Comparison of ENCODE assay signal across 13 mouse cellular contexts in genomic region chr4:137306577-137306888, GRCm38 (mm10). TPM values are rescaled to one million over a fixed set of nuclear protein-coding genes. Genes with fewer than 3 reads are reported as not detected.
DNase-seq lines count a peak whose midpoint lies in the region; ATAC-seq lines count a peak whose summit lies in the region.
"Had no signal": no experiment of that assay in that cellular context is flagged by ENCODE, and none has a peak within 500 bp of the region (broad histone marks: within the 10 kb centered on the region; RNA-seq: fewer than 3 reads in every experiment).

No protein-coding gene starts in this region.

- no peak overlapping the region for H3K4me3 ChIP-seq in kidney, embryonic 14.5 days (ENCODE audit: low read length)
- H3K4me3 ChIP-seq in embryonic facial prominence, embryonic 14.5 days (ENCODE audit: low read depth, low read length): no peak overlapping the region
- no peak overlapping the region for H3K4me3 ChIP-seq in hindbrain, embryonic 16.5 days (ENCODE audit: low read length)
- no peak overlapping the region for H3K4me3 ChIP-seq in neural tube, embryonic 15.5 days (replicated peaks)
- H3K4me3 ChIP-seq: midbrain, embryonic 12.5 days had no signal

- no peak for DNase-seq in kidney, postnatal 25 days
- no peak for DNase-seq in embryonic facial prominence, embryonic 14.5 days (ENCODE audit: low spot score)
- no peak for DNase-seq in thymus, postnatal 0 days (ENCODE audit: low spot score)
- no peak for DNase-seq in yolk sac, embryonic 10.5 days (ENCODE audit: low spot score)
- DNase-seq: adrenal gland, postnatal 36 days; gastrocnemius, postnatal 14 days; spleen, adult 18-20 months had no signal

- no peaks in the 10 kb centered on the region for H3K9me3 ChIP-seq in kidney, embryonic 14.5 days (ENCODE audit: control insufficient read depth, low read length)
- H3K9me3 ChIP-seq in embryonic facial prominence, embryonic 14.5 days (ENCODE audit: control insufficient read depth, low read length): no peaks in the 10 kb centered on the region
- H3K9me3 ChIP-seq in hindbrain, embryonic 16.5 days (ENCODE audit: control insufficient read depth, low read length): no peaks in the 10 kb centered on the region
- H3K9me3 ChIP-seq in neural tube, embryonic 15.5 days (replicated peaks): no peaks in the 10 kb centered on the region
- H3K9me3 ChIP-seq: midbrain, embryonic 12.5 days had no signal

- no peaks in the 10 kb centered on the region for H3K27me3 ChIP-seq in kidney, embryonic 14.5 days (ENCODE audit: control insufficient read depth, insufficient read depth, low read length)
- no peaks in the 10 kb centered on the region for H3K27me3 ChIP-seq in embryonic facial prominence, embryonic 14.5 days (replicated peaks; ENCODE audit: control insufficient read depth, insufficient read depth, low read length)
- no peaks in the 10 kb centered on the region for H3K27me3 ChIP-seq in hindbrain, embryonic 16.5 days (replicated peaks; ENCODE audit: control insufficient read depth, insufficient read depth, low read length)
- no peaks in the 10 kb centered on the region for H3K27me3 ChIP-seq in neural tube, embryonic 15.5 days (replicated peaks)
- H3K27me3 ChIP-seq: midbrain, embryonic 12.5 days had no signal

- H3K4me2 ChIP-seq in kidney, embryonic 14.5 days (replicated peaks; ENCODE audit: low read depth, low read length): no peak overlapping the region
- no peak overlapping the region for H3K4me2 ChIP-seq in embryonic facial prominence, embryonic 14.5 days (ENCODE audit: low read depth, low read length)
- no peak overlapping the region for H3K4me2 ChIP-seq in hindbrain, embryonic 16.5 days (ENCODE audit: low read length)
- H3K4me2 ChIP-seq in neural tube, embryonic 15.5 days: no peak overlapping the region
- H3K4me2 ChIP-seq: midbrain, embryonic 12.5 days had no signal

- H3K9ac ChIP-seq in kidney, embryonic 14.5 days (ENCODE audit: low read depth, low read length): no peak overlapping the region
- 0 out of 2 replicates have a peak overlapping the region, but pooled peaks have one; percentile 16 for H3K9ac ChIP-seq in embryonic facial prominence, embryonic 14.5 days (ENCODE audit: low read depth, low read length)
- peak overlapping the region; percentile 19; the same call in 1 of the 2 replicates for H3K9ac ChIP-seq in hindbrain, embryonic 16.5 days (ENCODE audit: low read depth, low read length)
- no peak overlapping the region for H3K9ac ChIP-seq in neural tube, embryonic 15.5 days (replicated peaks)
- H3K9ac ChIP-seq: liver, embryonic 14.5 days; midbrain, embryonic 12.5 days had no signal

- WGBS in kidney, embryonic 14.5 days: 26% methylated on average over 8 of the region's 8 CpGs
- WGBS in embryonic facial prominence, embryonic 14.5 days: 62% methylated on average over 8 of the region's 8 CpGs
- WGBS in hindbrain, embryonic 16.5 days: 39% methylated on average over 8 of the region's 8 CpGs
- 18% methylated on average over 8 of the region's 8 CpGs for WGBS in neural tube, embryonic 15.5 days

- no peaks in the 10 kb centered on the region; the same call in 1 of the 2 replicates for H3K36me3 ChIP-seq in kidney, embryonic 14.5 days (ENCODE audit: control insufficient read depth, insufficient read depth, low read length)
- 0 out of 2 replicates have a peak, but pooled peaks cover under 1% of the 10 kb centered on the region for H3K36me3 ChIP-seq in embryonic facial prominence, embryonic 14.5 days (ENCODE audit: control insufficient read depth, insufficient read depth, low read length)
- no peaks in the 10 kb centered on the region for H3K36me3 ChIP-seq in hindbrain, embryonic 16.5 days (ENCODE audit: control insufficient read depth, insufficient read depth, low read length)
- no peaks in the 10 kb centered on the region for H3K36me3 ChIP-seq in neural tube, embryonic 15.5 days
- H3K36me3 ChIP-seq: midbrain, embryonic 12.5 days had no signal

- ATAC-seq in kidney, embryonic 14.5 days (ENCODE audit: low FRiP score, low TSS enrichment): peak; percentile 61
- ATAC-seq in embryonic facial prominence, embryonic 14.5 days (ENCODE audit: low read depth): no peak
- ATAC-seq in hindbrain, embryonic 16.5 days: no peak
- peak; percentile 48; the same call in 1 of the 2 replicates for ATAC-seq in neural tube, embryonic 15.5 days (ENCODE audit: low FRiP score)
- ATAC-seq: activated CD4-positive, CD25-positive, alpha-beta regulatory T cell, adult 4 months had no signal

- peak overlapping the region; percentile 75; the same call in 1 of the 2 replicates for H3K27ac ChIP-seq in kidney, embryonic 14.5 days (ENCODE audit: low read depth, low read length)
- no peak overlapping the region for H3K27ac ChIP-seq in embryonic facial prominence, embryonic 14.5 days (replicated peaks; ENCODE audit: low read depth, low read length)
- H3K27ac ChIP-seq in hindbrain, embryonic 16.5 days (ENCODE audit: low read depth, low read length): no peak overlapping the region
- H3K27ac ChIP-seq in neural tube, embryonic 15.5 days (replicated peaks): peak overlapping the region; percentile 54; the same call in 1 of the 2 replicates
- H3K27ac ChIP-seq: liver, embryonic 14.5 days; midbrain, embryonic 12.5 days had no signal

- H3K4me1 ChIP-seq in kidney, embryonic 14.5 days (ENCODE audit: control insufficient read depth, insufficient read depth, low read length): peaks cover 46% of the 10 kb centered on the region
- peaks cover 3% of the 10 kb centered on the region for H3K4me1 ChIP-seq in embryonic facial prominence, embryonic 14.5 days (ENCODE audit: control insufficient read depth, insufficient read depth, low read length)
- peaks cover 4% of the 10 kb centered on the region; the same call in 1 of the 2 replicates for H3K4me1 ChIP-seq in hindbrain, embryonic 16.5 days (ENCODE audit: control insufficient read depth, insufficient read depth, low read depth, low read length)
- peaks cover 26% of the 10 kb centered on the region for H3K4me1 ChIP-seq in neural tube, embryonic 15.5 days

RNA-seq across cellular contexts. Expression of gene Wnt4, which starts 29.2 kb away (rescaled TPM):
- 16.0 and 21.4 TPM in 2 replicates for polyA plus RNA-seq in kidney, embryonic 14.5 days (2014; fragmentation: Nextera tagmentation; extraction: Ambion mirVana)
- 4.7 and 5.6 TPM in 2 replicates for polyA plus RNA-seq in embryonic facial prominence, embryonic 14.5 days (2014; fragmentation: Nextera tagmentation; extraction: Ambion mirVana)
- polyA plus RNA-seq in hindbrain, embryonic 16.5 days (2015; fragmentation: Nextera tagmentation; extraction: Ambion mirVana): 1.2 and 1.9 TPM in 2 replicates
- polyA plus RNA-seq in neural tube, embryonic 15.5 days (2015; fragmentation: Nextera tagmentation; extraction: Ambion mirVana): 3.8 and 5.0 TPM in 2 replicates
- 8.5 and 11.7 TPM in 2 replicates for polyA plus RNA-seq in thymus, postnatal 0 days (2015; fragmentation: Nextera tagmentation; extraction: Ambion mirVana)

RNA-seq across cellular contexts. Expression of gene Cdc42, which starts 51.0 kb away (rescaled TPM):
- polyA plus RNA-seq in kidney, embryonic 14.5 days (2014; fragmentation: Nextera tagmentation; extraction: Ambion mirVana): 657 and 680 TPM in 2 replicates
- 714 and 769 TPM in 2 replicates for polyA plus RNA-seq in embryonic facial prominence, embryonic 14.5 days (2014; fragmentation: Nextera tagmentation; extraction: Ambion mirVana)
- polyA plus RNA-seq in hindbrain, embryonic 16.5 days (2015; fragmentation: Nextera tagmentation; extraction: Ambion mirVana): 975 and 1,060 TPM in 2 replicates
- 923 and 961 TPM in 2 replicates for polyA plus RNA-seq in neural tube, embryonic 15.5 days (2015; fragmentation: Nextera tagmentation; extraction: Ambion mirVana)
- 536 and 561 TPM in 2 replicates for polyA plus RNA-seq in thymus, postnatal 0 days (2015; fragmentation: Nextera tagmentation; extraction: Ambion mirVana)

Comparison
In these comparisons a context has a peak if more than half of its experiments do, and no peak if none do; other contexts are left out.
1. ATAC-seq: peak in kidney, embryonic 14.5 days (single experiment) and neural tube, embryonic 15.5 days (single experiment); none in embryonic facial prominence, embryonic 14.5 days (single experiment) and hindbrain, embryonic 16.5 days (single experiment).
2. H3K27ac ChIP-seq: peak in kidney, embryonic 14.5 days (single experiment) and neural tube, embryonic 15.5 days (single experiment); none in embryonic facial prominence, embryonic 14.5 days (single experiment) and hindbrain, embryonic 16.5 days (single experiment).
3. H3K9ac ChIP-seq: peak in embryonic facial prominence, embryonic 14.5 days (single experiment) and hindbrain, embryonic 16.5 days (single experiment); none in kidney, embryonic 14.5 days (single experiment) and neural tube, embryonic 15.5 days (single experiment).